Mouse (Mus musculus) MEL (cell line): ENCODE data around the gene Grtp1. TPM values are rescaled to one million over a fixed set of nuclear protein-coding genes. Genes with fewer than 3 reads are reported as not detected.

Experiments used
- DNase-seq: peaks from one replicate; pipeline ENCODE4 v3.0.0; 2011; ENCODE audit warnings: low read depth, low spot score
- H3K27ac ChIP-seq: 2 replicates; pipeline ENCODE4 v1.5.1; 2012; ENCODE audit warnings: low read depth, mild to moderate bottlenecking, control low read depth, low read length, moderate library complexity; ENCODE audit not compliant: control insufficient read depth
- H3K27me3 ChIP-seq, 2 experiments: fragments of 150-350 bp in 1 of 2; sonication (generic) in 1 of 2; 2 replicates each; pipeline ENCODE4 v1.6.1; 2012; ENCODE audit warnings: low read length in 2 of 2, mild to moderate bottlenecking in 2 of 2, improper control_type of control experiment in 1 of 2, moderate library complexity in 1 of 2; ENCODE audit not compliant: insufficient read depth in 2 of 2, control insufficient read depth in 1 of 2
- H3K36me3 ChIP-seq, 2 experiments: 2 replicates each; pipeline ENCODE4 v1.6.1; 2012 to 2014; ENCODE audit warnings: low read length in 2 of 2, improper control_type of control experiment in 1 of 2, inconsistent platforms in 1 of 2, mild to moderate bottlenecking in 1 of 2; ENCODE audit not compliant: insufficient read depth in 2 of 2, control insufficient read depth in 1 of 2
- H3K4me1 ChIP-seq, 2 experiments: fragments of 150-350 bp in 1 of 2; sonication (generic) in 1 of 2; 2 replicates each; pipeline ENCODE4 v1.6.1; 2012; ENCODE audit warnings: low read length in 2 of 2, improper control_type of control experiment in 1 of 2, mild to moderate bottlenecking in 1 of 2; ENCODE audit not compliant: insufficient read depth in 2 of 2, control insufficient read depth in 1 of 2
- H3K4me3 ChIP-seq, 2 experiments: fragments of 150-350 bp in 1 of 2; sonication (generic) in 1 of 2; 2 replicates each; pipeline ENCODE4 v1.5.1; 2012; ENCODE audit warnings: low read depth in 2 of 2, low read length in 2 of 2, mild to moderate bottlenecking in 2 of 2, moderate library complexity in 2 of 2, control low read depth in 1 of 2, improper control_type of control experiment in 1 of 2; ENCODE audit not compliant: control insufficient read depth in 1 of 2, insufficient read depth in 1 of 2
- H3K79me2 ChIP-seq: 2 replicates; pipeline ENCODE4 v1.6.1; 2012; ENCODE audit warnings: mild to moderate bottlenecking, low read length, moderate library complexity; ENCODE audit not compliant: control insufficient read depth, poor library complexity, insufficient read depth
- H3K9ac ChIP-seq: 2 replicates; pipeline ENCODE4 v1.6.1; 2012; ENCODE audit warnings: low read depth, mild to moderate bottlenecking, control low read depth, low read length, moderate library complexity; ENCODE audit not compliant: control insufficient read depth, poor library complexity, severe bottlenecking
- H3K9me3 ChIP-seq: fragments of 150-350 bp; sonication (generic); replicated peaks from 2 replicates; pipeline ENCODE4 v1.6.1; 2012; ENCODE audit warnings: mild to moderate bottlenecking, low read length, improper control_type of control experiment, moderate library complexity; ENCODE audit not compliant: insufficient read depth
- CHD2 ChIP-seq: IDR thresholded peaks from 2 replicates; pipeline ENCODE4 v1.6.1; 2011; ENCODE audit warnings: low read length, improper control_type of control experiment
- ETS1 ChIP-seq: IDR thresholded peaks from 2 replicates; pipeline ENCODE4 v1.6.1; 2012; ENCODE audit warnings: low read depth, mild to moderate bottlenecking, inconsistent platforms, low read length, improper control_type of control experiment, moderate library complexity
- MEF2A ChIP-seq: IDR thresholded peaks from 2 replicates; pipeline ENCODE4 v1.6.1; 2014; ENCODE audit warnings: low read depth, mild to moderate bottlenecking, inconsistent platforms, low read length, improper control_type of control experiment; ENCODE audit not compliant: poor library complexity, insufficient replicate concordance, severe bottlenecking; ENCODE audit errors: extremely low read depth
- MYB ChIP-seq: IDR thresholded peaks from 2 replicates; pipeline ENCODE4 v1.6.1; 2011; ENCODE audit warnings: mild to moderate bottlenecking, low read depth, low read length, improper control_type of control experiment
- NRF1 ChIP-seq: IDR thresholded peaks from 2 replicates; pipeline ENCODE4 v1.6.1; 2014; ENCODE audit warnings: low read depth, mild to moderate bottlenecking, inconsistent platforms, low read length, improper control_type of control experiment, moderate library complexity; ENCODE audit not compliant: poor library complexity, insufficient read depth, severe bottlenecking
- POLR2AphosphoS5 ChIP-seq: IDR thresholded peaks from 2 replicates; pipeline ENCODE4 v1.6.1; 2012; ENCODE audit warnings: low read depth, borderline replicate concordance, mild to moderate bottlenecking, inconsistent platforms, low read length, moderate library complexity, mixed read lengths
- RCOR1 ChIP-seq: IDR thresholded peaks from 2 replicates; pipeline ENCODE4 v1.6.1; 2012; ENCODE audit warnings: low read depth, mild to moderate bottlenecking, inconsistent platforms, low read length, improper control_type of control experiment
- SMC3 ChIP-seq: IDR thresholded peaks from 2 replicates; pipeline ENCODE4 v1.6.1; 2011; ENCODE audit warnings: low read depth, low read length, improper control_type of control experiment
- UBTF ChIP-seq: IDR thresholded peaks from 2 replicates; pipeline ENCODE4 v1.6.1; 2012; ENCODE audit warnings: low read depth, mild to moderate bottlenecking, inconsistent platforms, low read length, improper control_type of control experiment, moderate library complexity, borderline replicate concordance; ENCODE audit not compliant: insufficient read depth
- ZKSCAN1 ChIP-seq: IDR thresholded peaks from 2 replicates; pipeline ENCODE4 v1.6.1; 2012; ENCODE audit warnings: low read depth, mild to moderate bottlenecking, inconsistent platforms, low read length, improper control_type of control experiment, moderate library complexity
- ZNF384 ChIP-seq: IDR thresholded peaks from 2 replicates; pipeline ENCODE4 v1.6.1; 2012; ENCODE audit warnings: low read depth, mild to moderate bottlenecking, inconsistent platforms, low read length, improper control_type of control experiment
- polyA plus RNA-seq, 2 experiments: library from polyadenylated mRNA; stranded (reverse) in 1 of 2; unstranded in 1 of 2; fragments of >175 nt in 1 of 2; fragments of >200 nt in 1 of 2; gene quantifications; 2 replicates each; pipeline versions ENCODE4 v1.2.1 to v1.2.4; 2012; ENCODE audit warnings: low replicate concordance in 2 of 2, low read depth in 1 of 2; ENCODE audit not compliant: insufficient read length in 2 of 2, insufficient read depth in 1 of 2, missing spikeins in 1 of 2
- total RNA-seq: library from RNA; depleted of rRNA; stranded (reverse); fragments of 300-350 nt; gene quantifications from 2 replicates; pipeline ENCODE4 v1.2.3, GENCODE M21; 2012

Grtp1 gene
- total and polyA plus RNA-seq, 3 experiments: 11.9 to 15.1 TPM; not detected in 1

DNA sequence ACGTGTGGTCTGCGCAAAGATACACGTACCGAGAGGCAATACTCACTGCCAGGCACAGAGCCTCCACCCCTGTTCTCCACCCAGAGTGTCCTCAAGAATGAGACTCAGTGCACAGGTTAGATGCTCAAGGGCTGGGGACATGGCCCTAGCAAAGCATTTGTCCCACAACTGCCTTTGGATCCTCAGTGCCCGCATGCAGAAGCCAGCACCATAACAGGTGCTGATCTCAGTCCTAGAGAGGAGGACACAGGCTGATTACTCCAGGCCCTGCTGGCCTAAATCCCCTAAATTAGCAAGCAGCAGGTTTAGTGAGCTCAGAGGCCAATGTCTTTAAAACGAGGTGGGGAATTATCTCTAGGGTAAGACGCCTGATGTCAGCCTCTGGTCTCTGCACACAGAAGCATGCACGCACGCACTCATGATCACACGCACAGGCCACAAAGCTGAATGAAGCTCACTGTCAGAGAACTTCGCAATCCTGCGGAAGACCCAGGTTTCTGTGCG lies 12.3 kb downstream of the Grtp1 start:
- H3K27ac ChIP-seq: no peak overlapping the region
- TF ChIP-seq CHD2: no peak
- no peak for TF ChIP-seq MYB
- no peaks in the 10 kb centered on the region for H3K27me3 ChIP-seq
- H3K79me2 ChIP-seq: no peaks in the 10 kb centered on the region
- no peaks in the 10 kb centered on the region for H3K36me3 ChIP-seq
- no peak for DNase-seq
- H3K4me3 ChIP-seq: no peak overlapping the region
- H3K9me3 ChIP-seq: no peaks in the 10 kb centered on the region
- H3K9ac ChIP-seq: no peak overlapping the region
- H3K4me1 ChIP-seq: no peaks in the 10 kb centered on the region

GRCm38 (mm10) chr8:13187638-13188037 lies 12.8 kb downstream of the Grtp1 start:
- no peaks in the 10 kb centered on the region for H3K36me3 ChIP-seq
- TF ChIP-seq UBTF: no peak
- no peaks in the 10 kb centered on the region for H3K27me3 ChIP-seq

DNA sequence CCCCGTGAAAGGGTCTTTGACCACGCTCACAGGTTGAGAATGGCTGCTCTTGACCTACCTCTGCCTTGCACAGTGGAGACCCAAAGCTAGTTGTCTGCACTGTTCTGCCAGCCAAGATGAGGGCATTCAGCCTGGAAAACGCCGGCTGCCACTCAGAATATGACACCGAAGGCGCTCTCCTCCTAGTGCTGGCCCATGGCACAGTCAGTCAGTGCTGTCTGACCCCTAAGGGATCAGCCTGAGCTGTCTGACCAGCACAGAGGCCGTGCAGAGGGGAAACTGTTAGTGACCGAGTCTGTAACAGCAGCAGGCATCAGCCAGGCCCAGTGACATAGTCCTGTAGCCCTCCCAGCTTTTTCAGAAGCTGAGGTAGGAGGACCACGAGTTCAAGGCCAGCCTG lies 13.2 kb downstream of the Grtp1 start:
- no peak for DNase-seq

More at GRCm38 (mm10) chr8:13187638-13188037, 12.8 kb downstream of the Grtp1 start:
- H3K9me3 ChIP-seq: no peaks in the 10 kb centered on the region
- no peak for DNase-seq
- H3K4me3 ChIP-seq: no peak overlapping the region
- H3K9ac ChIP-seq: no peak overlapping the region
- H3K4me1 ChIP-seq: no peaks in the 10 kb centered on the region
- H3K79me2 ChIP-seq: no peaks in the 10 kb centered on the region
- H3K27ac ChIP-seq: no peak overlapping the region

GRCm38 (mm10) chr8:13186819-13187218 lies 13.6 kb downstream of the Grtp1 start:
- no peaks in the 10 kb centered on the region for H3K9me3 ChIP-seq
- TF ChIP-seq MEF2A (no peak), CHD2 (no peak), ZKSCAN1 (no peak), SMC3 (no peak), NRF1 (no peak), ETS1 (no peak), RCOR1 (no peak), POLR2AphosphoS5 (no peak), ZNF384 (no peak)
- no peaks in the 10 kb centered on the region for H3K36me3 ChIP-seq
- H3K27me3 ChIP-seq: no peaks in the 10 kb centered on the region
- no peak overlapping the region for H3K4me3 ChIP-seq
- no peak for DNase-seq
- H3K9ac ChIP-seq: no peak overlapping the region
- no peak overlapping the region for H3K27ac ChIP-seq
- H3K4me1 ChIP-seq: 0 out of 4 replicates have a peak, but pooled peaks cover 0 to under 1% of the 10 kb centered on the region in 2 experiments
- H3K79me2 ChIP-seq: no peaks in the 10 kb centered on the region

More for the DNA sequence above, 13.2 kb downstream of the Grtp1 start:
- Histone ChIP-seq H3K27ac (no peak overlapping the region), H3K36me3 (no peaks in the 10 kb centered on the region), H3K27me3 (no peaks in the 10 kb centered on the region), H3K79me2 (no peaks in the 10 kb centered on the region), H3K9ac (no peak overlapping the region), H3K9me3 (no peaks in the 10 kb centered on the region), H3K4me1 (no peaks in the 10 kb centered on the region), H3K4me3 (no peak overlapping the region)
- TF ChIP-seq RCOR1: no peak
